Mouse (Mus musculus) left cerebral cortex, adult 18-20 months (tissue): ENCODE measurements at regions not wholly inside any gene's neighbourhood (a gene's known extent, or its start where the extent isn't known, plus 50 kb on each side); places are given as distances from the start of the nearest gene placed in this dataset.
"Not testable (repeated sequence)": the region's sequence is repeated elsewhere in the genome, so short reads cannot be mapped to it uniquely, and the experiment has no call there.

Experiments
- DNase-seq, 2 experiments: peaks; one replicate each; pipeline ENCODE4 v3.0.0; 2021 to 2022; ENCODE audit warnings: low spot score in 2 of 2, mixed read lengths in 1 of 2

DNA sequence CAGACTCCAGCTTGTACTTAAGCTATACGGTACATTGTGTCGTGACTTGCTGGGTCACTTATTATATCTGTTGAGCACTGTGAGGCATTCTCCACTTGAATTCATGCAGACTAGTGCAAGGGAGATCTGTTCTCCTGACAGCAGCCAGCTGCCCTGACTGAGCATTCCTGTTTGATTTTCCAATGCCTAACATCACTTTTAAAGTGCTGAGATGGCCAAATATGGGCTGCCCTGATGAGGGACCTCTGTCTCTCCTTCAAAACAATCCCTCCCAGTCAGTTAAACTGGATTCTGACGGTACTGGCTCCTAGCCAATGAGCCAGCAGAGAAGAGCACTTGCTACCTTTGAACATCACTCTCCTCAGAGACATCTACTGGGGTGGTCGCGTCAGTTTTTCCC, 57.6 kb upstream of the Lekr1 start:
- DNase-seq = no peak

GRCm38 (mm10) chr3:65611712-65612111, 54.3 kb upstream of the Lekr1 start:
- no peak for DNase-seq

DNA sequence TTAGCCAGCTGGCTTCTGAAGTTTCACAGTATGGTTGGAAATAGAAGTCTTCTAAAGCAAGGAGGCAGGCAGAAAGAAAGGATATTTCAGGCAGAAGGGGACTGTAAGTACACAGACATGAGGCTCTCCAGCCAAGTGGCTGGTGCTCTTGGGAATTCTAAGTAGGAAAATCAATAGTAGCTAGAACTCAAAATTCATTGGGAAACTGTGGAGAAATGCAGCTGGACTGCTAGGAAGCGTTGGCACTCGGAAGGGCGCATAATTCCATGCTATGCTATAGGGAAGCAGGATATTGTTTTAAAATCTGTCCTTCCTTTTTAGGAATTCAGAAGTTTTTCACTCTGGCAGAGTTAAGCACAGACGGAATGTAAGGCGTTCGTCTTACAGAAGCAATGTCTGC, 53.6 kb upstream of the Lekr1 start:
- DNase-seq = peak in 1 of 2 experiments; percentile 19

GRCm38 (mm10) chr3:65612968-65613367, 53.1 kb upstream of the Lekr1 start:
- DNase-seq = no peak

DNA sequence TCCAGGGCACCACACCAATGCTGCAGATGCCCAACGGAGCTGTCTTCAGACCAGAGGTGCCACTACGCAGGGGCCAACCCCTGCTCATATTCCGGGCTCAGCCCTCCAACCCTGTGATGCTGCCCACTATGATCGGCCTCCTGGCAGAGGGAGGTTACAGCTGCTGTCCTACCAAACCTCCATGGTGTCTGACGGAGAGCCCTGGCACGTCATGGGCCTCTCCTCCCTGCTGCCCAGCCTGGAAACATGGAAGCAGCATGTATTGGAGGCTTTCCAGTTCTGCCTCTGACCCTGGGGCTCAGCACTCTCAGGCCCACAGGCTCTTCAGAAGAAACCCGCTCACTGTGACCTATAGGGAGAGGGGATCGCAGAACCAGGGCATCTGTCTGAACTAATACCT, 51.1 kb upstream of the Lekr1 start:
- DNase-seq = not testable (repeated sequence)
